Mouse (Mus musculus) stomach, postnatal 0 days (tissue): ENCODE results near the gene Dand5. TPM values are rescaled to one million over a fixed set of nuclear protein-coding genes. Genes with fewer than 3 reads are reported as not detected.

Experiments
- ATAC-seq: fragments of 200-750 bp; cut with Nextera tagmentation; 2 replicates; pipeline ENCODE4 v1.8.0; 2017; ENCODE audit not compliant: low FRiP score, low TSS enrichment
- DNase-seq: peaks from one replicate; pipeline ENCODE4 v3.0.0-alpha.2; 2016; ENCODE audit warnings: low spot score
- H3K27ac ChIP-seq: fragments of 300-500 bp; sonication (generic); replicated peaks from 2 replicates; pipeline ENCODE4 v1.5.1; 2014; ENCODE audit warnings: mild to moderate bottlenecking, control low read depth
- H3K27me3 ChIP-seq: fragments of 300-500 bp; sonication (generic); 2 replicates; pipeline ENCODE4 v1.6.1; 2014; ENCODE audit warnings: low read length; ENCODE audit not compliant: control insufficient read depth, insufficient read depth
- H3K36me3 ChIP-seq: fragments of 300-500 bp; sonication (generic); 2 replicates; pipeline ENCODE4 v1.6.1; 2014; ENCODE audit warnings: low read length, mixed read lengths; ENCODE audit not compliant: control insufficient read depth, insufficient read depth
- H3K4me1 ChIP-seq: fragments of 300-500 bp; sonication (generic); replicated peaks from 2 replicates; pipeline ENCODE4 v1.6.1; 2014; ENCODE audit warnings: antibody characterized with exemption; ENCODE audit not compliant: control insufficient read depth, insufficient read depth
- H3K4me2 ChIP-seq: fragments of 300-500 bp; sonication (generic); replicated peaks from 2 replicates; pipeline ENCODE4 v1.6.1; 2014; ENCODE audit warnings: low read depth, mild to moderate bottlenecking, control low read depth, moderate library complexity
- H3K4me3 ChIP-seq: fragments of 300-500 bp; sonication (generic); 2 replicates; pipeline ENCODE4 v1.5.1; 2014; ENCODE audit warnings: low read depth, low read length, control low read depth
- H3K9ac ChIP-seq: fragments of 300-500 bp; sonication (generic); 2 replicates; pipeline ENCODE4 v1.6.1; 2014; ENCODE audit warnings: mild to moderate bottlenecking, low read length, control low read depth, mixed read lengths
- H3K9me3 ChIP-seq: fragments of 300-500 bp; sonication (generic); 2 replicates; pipeline ENCODE4 v1.6.1; 2016; ENCODE audit warnings: low read length; ENCODE audit not compliant: control insufficient read depth
- CTCF ChIP-seq: IDR thresholded peaks from 2 replicates; pipeline ENCODE4 v1.5.1; 2016; ENCODE audit warnings: antibody characterized with exemption, low read depth, mild to moderate bottlenecking, moderate library complexity
- EP300 ChIP-seq: optimal IDR thresholded peaks from 2 replicates; pipeline ENCODE3; 2016; ENCODE audit warnings: antibody characterized with exemption
- WGBS: fragments of 180-500 bp; shearing (Covaris S2); extraction: QIAGEN DNeasy Blood & Tissue Kit; methylation state at CpG from one replicate; pipeline ENCODE4 v1.1.7; 2014; 5-methylcytosine and 5-hydroxymethylcytosine counted together
- polyA plus RNA-seq: library from polyadenylated mRNA; unstranded; fragments of >200 nt; fragmentation: Nextera tagmentation; extraction: Ambion mirVana; gene quantifications from 2 replicates; pipeline ENCODE4 v1.2.1, GENCODE M21; 2015

Dand5 gene
- polyA plus RNA-seq, 1 experiment from 2014 or later: 3.3 TPM

- H3K9ac ChIP-seq: peak within 1 kb of the TSS; percentile 89
- peak within 1 kb of the TSS; percentile 85 for H3K27ac ChIP-seq
- peak within 1 kb of the TSS; percentile 91 for H3K4me2 ChIP-seq
- peaks cover 7% of the 10 kb centered on the region; the same call in 1 of the 2 replicates for H3K4me1 ChIP-seq
- WGBS: under 1% methylated on average over 54 of the region's 55 CpGs
- H3K4me3 ChIP-seq: peak within 1 kb of the TSS; percentile 85
- no peaks in the 10 kb centered on the region for H3K27me3 ChIP-seq
- TF ChIP-seq CTCF (peak; percentile 37), EP300 (no peak)
- no peaks in the 10 kb centered on the region for H3K9me3 ChIP-seq
- ATAC-seq (peak; percentile 99), DNase-seq (peak; percentile 100)
- H3K36me3 ChIP-seq: peaks cover 23% of the 10 kb centered on the region
Observed at GRCm38 (mm10) chr8:84846722-84847572, 24.3 kb upstream of the Dand5 start, which contains the start of gene Calr. TSS of gene Calr (minus strand) at chr8:84846934.

GRCm38 (mm10) chr8:84846094-84846721, 23.6 kb upstream of the Dand5 start:
- TF ChIP-seq EP300 (no peak), CTCF (no peak)
- Histone ChIP-seq H3K27me3 (no peaks in the 10 kb centered on the region), H3K36me3 (peaks cover 26% of the 10 kb centered on the region), H3K27ac (peak overlapping the region; percentile 85), H3K9ac (peak overlapping the region; percentile 89), H3K4me2 (peak overlapping the region; percentile 91), H3K4me1 (peaks cover 7% of the 10 kb centered on the region; the same call in 1 of the 2 replicates), H3K4me3 (peak overlapping the region; percentile 85), H3K9me3 (no peaks in the 10 kb centered on the region)
- ATAC-seq (peak; percentile 17; the same call in 1 of the 2 replicates), DNase-seq (no peak)
- WGBS: under 1% methylated on average over 30 of the region's 30 CpGs

- ATAC-seq: no peak
- 10% methylated on average over 12 of the region's 12 CpGs for WGBS
- no peaks in the 10 kb centered on the region for H3K27me3 ChIP-seq
- H3K4me3 ChIP-seq: peak overlapping the region; percentile 85
- no peaks in the 10 kb centered on the region for H3K9me3 ChIP-seq
- peaks cover 26% of the 10 kb centered on the region for H3K36me3 ChIP-seq
- H3K27ac ChIP-seq: peak overlapping the region; percentile 85
- peak overlapping the region; percentile 89 for H3K9ac ChIP-seq
- H3K4me2 ChIP-seq: peak overlapping the region; percentile 91
- peaks cover 7% of the 10 kb centered on the region; the same call in 1 of the 2 replicates for H3K4me1 ChIP-seq
- peak; percentile 73 for TF ChIP-seq CTCF
- no peak for TF ChIP-seq EP300
- peak; percentile 57 for DNase-seq
Observed at GRCm38 (mm10) chr8:84845355-84846093, 22.9 kb upstream of the Dand5 start.

- Histone ChIP-seq H3K9me3 (no peaks in the 10 kb centered on the region), H3K4me3 (0 out of 2 replicates have a peak overlapping the region, but pooled peaks have one; percentile 13), H3K27ac (no peak overlapping the region), H3K4me1 (peaks cover 7% of the 10 kb centered on the region; the same call in 1 of the 2 replicates), H3K4me2 (peak overlapping the region; percentile 91), H3K9ac (peak overlapping the region; percentile 27; the same call in 1 of the 2 replicates), H3K27me3 (no peaks in the 10 kb centered on the region), H3K36me3 (peaks cover 26% of the 10 kb centered on the region)
- WGBS: 64% methylated on average over 9 of the region's 9 CpGs
- DNase-seq (no peak), ATAC-seq (no peak)
- TF ChIP-seq CTCF (no peak), EP300 (no peak)
Observed at GRCm38 (mm10) chr8:84844397-84845070, 21.9 kb upstream of the Dand5 start.

- TF ChIP-seq CTCF (no peak), EP300 (no peak)
- no peak overlapping the region for H3K4me2 ChIP-seq
- H3K27me3 ChIP-seq: no peaks in the 10 kb centered on the region
- no peak overlapping the region for H3K27ac ChIP-seq
- no peak for ATAC-seq
- DNase-seq: no peak
- no peak overlapping the region for H3K4me3 ChIP-seq
- WGBS: 74% methylated on average over 1 of the region's 1 CpGs
- no peaks in the 10 kb centered on the region for H3K9me3 ChIP-seq
- H3K4me1 ChIP-seq: peaks cover 7% of the 10 kb centered on the region; the same call in 1 of the 2 replicates
- H3K36me3 ChIP-seq: peaks cover 36% of the 10 kb centered on the region
- no peak overlapping the region for H3K9ac ChIP-seq
Observed at GRCm38 (mm10) chr8:84841514-84841913, 18.9 kb upstream of the Dand5 start.
